Mouse (Mus musculus): ENCODE data around the gene Olfr1163. TPM values are rescaled to one million over a fixed set of nuclear protein-coding genes. Genes with fewer than 3 reads are reported as not detected.
"Not testable (repeated sequence)": the region's sequence is repeated elsewhere in the genome, so short reads cannot be mapped to it uniquely, and the experiment has no call there.

Olfr1163 gene
- not detected in 2 replicates for total RNA-seq (2014; rRNA removed; ENCODE audit: low replicate concordance)
- polyA plus RNA-seq (2015; fragmentation: Nextera tagmentation; extraction: Ambion mirVana), result not detected in 2 replicates

DNA sequence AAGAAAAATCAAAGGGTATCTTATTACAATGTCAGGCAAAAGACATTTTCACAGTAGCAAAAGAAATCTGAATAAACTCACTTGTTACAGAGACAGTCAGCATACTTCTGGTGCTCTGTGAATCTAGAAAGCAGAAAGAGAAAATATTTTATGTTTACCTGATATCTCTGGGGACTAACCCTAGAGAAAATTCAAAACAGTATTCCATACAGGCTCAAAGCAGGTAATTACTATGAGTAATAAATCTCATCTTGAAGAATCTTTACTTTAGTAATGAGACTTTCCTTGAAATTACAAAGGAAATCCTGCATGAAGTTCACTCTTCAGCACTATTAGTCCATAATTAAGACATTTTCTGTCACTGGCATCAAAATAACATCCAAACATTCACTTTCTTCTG lies at the start of gene Olfr1163:
TSS of gene Olfr1163 (minus strand) at position 101 of the 400 bp plus-strand sequence.
- DNase-seq (ENCODE audit: low spot score) (no peak), ATAC-seq (ENCODE audit: insufficient read depth, low read depth) (no peak)
- H3K9me3 ChIP-seq (replicated peaks; ENCODE audit: control insufficient read depth, low read length), result no peaks in the 10 kb centered on the region
- H3K4me2 ChIP-seq (ENCODE audit: low read depth, low read length), result no peak within 1 kb of the TSS
- H3K27me3 ChIP-seq (ENCODE audit: control insufficient read depth, insufficient read depth, low read length), result no peaks in the 10 kb centered on the region
- TF ChIP-seq CTCF (IDR thresholded peaks at IDR 0.05; ENCODE audit: low read depth), result no peak
- no peaks in the 10 kb centered on the region for H3K36me3 ChIP-seq (replicated peaks; ENCODE audit: control insufficient read depth, insufficient read depth, low read length)
- H3K4me3 ChIP-seq (ENCODE audit: low read depth, low read length), result no peak within 1 kb of the TSS
- no peaks in the 10 kb centered on the region for H3K4me1 ChIP-seq (ENCODE audit: control insufficient read depth, insufficient read depth)
- H3K27ac ChIP-seq (ENCODE audit: low read depth), result no peak within 1 kb of the TSS
- no peak within 1 kb of the TSS for H3K9ac ChIP-seq (replicated peaks; ENCODE audit: low read depth, low read length)

DNA sequence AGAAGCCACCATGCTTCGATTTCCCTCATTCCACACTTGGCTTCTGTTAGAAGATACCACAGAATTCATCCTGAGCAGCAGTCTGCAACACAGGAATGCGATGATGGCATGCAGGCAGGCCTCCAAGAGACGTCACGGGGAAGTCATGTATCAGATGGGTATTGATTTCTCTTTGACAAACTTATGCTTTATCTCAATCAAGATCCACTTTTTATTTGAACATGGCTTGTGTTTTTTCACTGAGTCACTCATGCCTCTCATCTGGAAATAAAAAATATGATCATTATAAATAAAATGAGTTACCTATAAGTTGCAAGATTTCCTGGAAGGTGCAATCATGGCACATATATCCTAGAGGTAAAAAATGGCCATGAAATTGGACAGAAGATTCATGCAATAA lies 22.2 kb upstream of the Olfr1163 start, which contains the start of gene Olfr1164:
TSS of gene Olfr1164 (minus strand) at position 101 of the 400 bp plus-strand sequence.
- H3K4me2 ChIP-seq (ENCODE audit: low read depth, low read length), result no peak within 1 kb of the TSS
- H3K27ac ChIP-seq (ENCODE audit: low read depth), result no peak within 1 kb of the TSS
- no peaks in the 10 kb centered on the region for H3K27me3 ChIP-seq (ENCODE audit: control insufficient read depth, insufficient read depth, low read length)
- no peaks in the 10 kb centered on the region for H3K9me3 ChIP-seq (replicated peaks; ENCODE audit: control insufficient read depth, low read length)
- ATAC-seq (ENCODE audit: insufficient read depth, low read depth), result no peak
- H3K36me3 ChIP-seq (replicated peaks; ENCODE audit: control insufficient read depth, insufficient read depth, low read length), result no peaks in the 10 kb centered on the region
- WGBS, result 56% methylated on average over 4 of the region's 4 CpGs
- TF ChIP-seq EP300 (IDR thresholded peaks at IDR 0.05; ENCODE audit: low read depth) (no peak), CTCF (IDR thresholded peaks at IDR 0.05; ENCODE audit: low read depth) (no peak)
- H3K9ac ChIP-seq (replicated peaks; ENCODE audit: low read depth, low read length), result no peak within 1 kb of the TSS
- no peak for DNase-seq (ENCODE audit: low spot score)
- H3K4me1 ChIP-seq (ENCODE audit: control insufficient read depth, insufficient read depth), result no peaks in the 10 kb centered on the region
- H3K4me3 ChIP-seq (ENCODE audit: low read depth, low read length), result no peak within 1 kb of the TSS

DNA sequence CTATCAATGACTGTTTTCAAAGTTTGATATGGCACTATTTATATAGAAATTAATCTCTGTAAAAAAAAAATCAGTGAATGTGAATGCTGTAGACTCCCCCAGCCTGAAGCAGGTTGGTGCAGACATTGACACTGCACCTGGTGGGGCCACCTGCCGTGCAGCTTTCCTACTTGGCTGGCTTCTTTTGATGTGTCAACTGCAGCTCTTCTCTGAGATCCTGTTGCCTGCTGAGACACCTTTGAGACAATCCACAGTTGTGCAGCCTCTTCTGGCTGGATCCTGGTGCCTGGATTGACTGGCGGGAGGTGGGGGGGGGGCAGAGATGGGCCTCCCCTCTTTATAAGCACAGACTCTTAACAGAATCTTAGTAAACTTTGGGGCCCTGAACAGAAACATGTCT lies 8.0 kb downstream of the Olfr1163 start:
- Histone ChIP-seq H3K4me2 (ENCODE audit: low read depth, low read length) (no peak overlapping the region), H3K4me3 (ENCODE audit: low read depth, low read length) (no peak overlapping the region), H3K9me3 (replicated peaks; ENCODE audit: control insufficient read depth, low read length) (peaks cover 3% of the 10 kb centered on the region), H3K36me3 (replicated peaks; ENCODE audit: control insufficient read depth, insufficient read depth, low read length) (no peaks in the 10 kb centered on the region), H3K4me1 (ENCODE audit: control insufficient read depth, insufficient read depth) (no peaks in the 10 kb centered on the region), H3K9ac (replicated peaks; ENCODE audit: low read depth, low read length) (no peak overlapping the region), H3K27ac (ENCODE audit: low read depth) (no peak overlapping the region), H3K27me3 (ENCODE audit: control insufficient read depth, insufficient read depth, low read length) (no peaks in the 10 kb centered on the region)
- ATAC-seq (ENCODE audit: insufficient read depth, low read depth) (no peak), DNase-seq (ENCODE audit: low spot score) (no peak)
- TF ChIP-seq CTCF (IDR thresholded peaks at IDR 0.05; ENCODE audit: low read depth) (no peak), EP300 (IDR thresholded peaks at IDR 0.05; ENCODE audit: low read depth) (no peak)
- 78% methylated on average over 2 of the region's 2 CpGs for WGBS

DNA sequence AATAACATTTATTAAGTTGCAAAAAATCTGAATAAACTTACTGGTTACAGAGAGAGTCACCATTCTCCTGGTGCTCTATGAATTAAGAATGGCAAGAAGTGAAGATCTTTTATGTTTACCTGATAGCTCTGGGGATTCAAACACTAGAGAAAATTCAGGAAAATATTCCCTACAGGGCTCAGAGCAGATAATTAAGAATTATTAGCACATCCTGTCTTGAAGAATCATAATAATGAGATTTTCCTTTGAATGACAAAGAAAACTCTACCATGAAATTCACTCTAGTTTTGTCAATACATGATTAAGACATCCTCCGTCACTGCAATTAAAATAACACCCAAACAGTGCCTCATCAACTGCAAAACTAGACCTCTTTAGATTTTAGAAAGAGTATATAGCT lies 20.6 kb downstream of the Olfr1163 start, which contains the start of gene Olfr1162:
TSS of gene Olfr1162 (minus strand) at position 101 of the 400 bp plus-strand sequence.
- 78% methylated on average over 1 of the region's 1 CpGs for WGBS
- Histone ChIP-seq H3K27ac (ENCODE audit: low read depth) (no peak within 1 kb of the TSS), H3K4me2 (ENCODE audit: low read depth, low read length) (no peak within 1 kb of the TSS), H3K4me1 (ENCODE audit: control insufficient read depth, insufficient read depth) (no peaks in the 10 kb centered on the region), H3K9ac (replicated peaks; ENCODE audit: low read depth, low read length) (no peak within 1 kb of the TSS), H3K4me3 (ENCODE audit: low read depth, low read length) (no peak within 1 kb of the TSS), H3K27me3 (ENCODE audit: control insufficient read depth, insufficient read depth, low read length) (no peaks in the 10 kb centered on the region), H3K36me3 (replicated peaks; ENCODE audit: control insufficient read depth, insufficient read depth, low read length) (no peaks in the 10 kb centered on the region), H3K9me3 (replicated peaks; ENCODE audit: control insufficient read depth, low read length) (no peaks in the 10 kb centered on the region)
- DNase-seq (ENCODE audit: low spot score) (no peak), ATAC-seq (ENCODE audit: insufficient read depth, low read depth) (no peak)
- TF ChIP-seq EP300 (IDR thresholded peaks at IDR 0.05; ENCODE audit: low read depth) (no peak), CTCF (IDR thresholded peaks at IDR 0.05; ENCODE audit: low read depth) (no peak)

DNA sequence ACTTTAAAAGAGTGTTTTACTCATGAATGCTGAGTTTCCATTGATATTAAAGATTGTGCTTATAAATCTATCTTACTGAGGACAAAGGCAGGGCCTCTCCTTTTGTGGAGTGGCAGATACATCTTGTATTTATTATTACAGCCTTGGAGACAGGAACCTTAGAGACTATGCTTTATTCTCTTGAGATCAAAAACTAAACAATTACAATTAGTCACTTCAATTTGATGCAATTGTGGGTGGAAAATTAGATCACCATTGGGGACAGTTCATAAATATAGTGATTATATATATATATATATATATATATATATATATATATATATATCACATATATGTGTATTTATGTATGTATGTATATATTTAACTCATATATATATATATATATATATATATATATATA lies 34.0 kb downstream of the Olfr1163 start, which contains the start of gene Olfr73:
TSS of gene Olfr73 (minus strand) at position 101 of the 400 bp plus-strand sequence.
- H3K9me3 ChIP-seq (replicated peaks; ENCODE audit: control insufficient read depth, low read length), result no peaks in the 10 kb centered on the region
- no peaks in the 10 kb centered on the region for H3K4me1 ChIP-seq (ENCODE audit: control insufficient read depth, insufficient read depth)
- no peak within 1 kb of the TSS for H3K4me3 ChIP-seq (ENCODE audit: low read depth, low read length)
- no peaks in the 10 kb centered on the region for H3K27me3 ChIP-seq (ENCODE audit: control insufficient read depth, insufficient read depth, low read length)
- DNase-seq (ENCODE audit: low spot score) (no peak), ATAC-seq (ENCODE audit: insufficient read depth, low read depth) (no peak)
- H3K36me3 ChIP-seq (replicated peaks; ENCODE audit: control insufficient read depth, insufficient read depth, low read length), result no peaks in the 10 kb centered on the region
- no peak within 1 kb of the TSS for H3K9ac ChIP-seq (replicated peaks; ENCODE audit: low read depth, low read length)
- TF ChIP-seq CTCF (IDR thresholded peaks at IDR 0.05; ENCODE audit: low read depth) (no peak), EP300 (IDR thresholded peaks at IDR 0.05; ENCODE audit: low read depth) (no peak)
- no peak within 1 kb of the TSS for H3K4me2 ChIP-seq (ENCODE audit: low read depth, low read length)
- H3K27ac ChIP-seq (ENCODE audit: low read depth), result no peak within 1 kb of the TSS

DNA sequence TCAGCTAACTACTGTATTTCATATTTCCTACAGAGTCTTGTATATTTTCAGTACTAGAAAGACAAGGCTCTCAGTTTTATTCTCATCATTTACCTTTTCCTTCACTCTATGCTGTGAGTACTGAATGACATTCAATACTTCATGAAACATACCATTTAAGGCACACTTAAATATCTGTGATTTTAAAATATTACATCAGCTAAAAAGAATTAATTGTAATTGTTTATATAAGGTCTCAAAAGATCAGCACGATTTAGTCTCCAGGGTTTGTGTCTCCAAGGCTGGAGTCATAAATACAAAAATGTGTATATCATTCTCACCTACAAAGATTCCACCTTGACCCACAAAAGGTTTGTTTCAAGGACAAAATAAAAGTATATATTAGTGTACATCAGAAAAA lies 49.2 kb downstream of the Olfr1163 start, which contains the start of gene Olfr1161:
TSS of gene Olfr1161 (plus strand) at position 301 of the 400 bp plus-strand sequence.
- not testable (repeated sequence) for H3K4me3 ChIP-seq (ENCODE audit: low read depth, low read length); DNase-seq (ENCODE audit: low spot score); H3K9ac ChIP-seq (replicated peaks; ENCODE audit: low read depth, low read length); ATAC-seq (ENCODE audit: insufficient read depth, low read depth); H3K27me3 ChIP-seq (ENCODE audit: control insufficient read depth, insufficient read depth, low read length); H3K9me3 ChIP-seq (replicated peaks; ENCODE audit: control insufficient read depth, low read length); H3K27ac ChIP-seq (ENCODE audit: low read depth); H3K4me1 ChIP-seq (ENCODE audit: control insufficient read depth, insufficient read depth); H3K36me3 ChIP-seq (replicated peaks; ENCODE audit: control insufficient read depth, insufficient read depth, low read length); H3K4me2 ChIP-seq (ENCODE audit: low read depth, low read length)
- WGBS, result 67% methylated on average over 1 of the region's 1 CpGs

Other genes with a start within 250 kb of the Olfr1163 start
- gene Olfr1148, start 241.3 kb downstream of the Olfr1163 start, total RNA-seq (2014; rRNA removed; ENCODE audit: low replicate concordance), result not detected in 2 replicates
- not detected in 2 replicates for gene Olfr1148, start 241.3 kb downstream of the Olfr1163 start, polyA plus RNA-seq (2015; fragmentation: Nextera tagmentation; extraction: Ambion mirVana)
- gene Olfr1150-ps1, start 227.8 kb downstream of the Olfr1163 start, total RNA-seq (2014; rRNA removed; ENCODE audit: low replicate concordance), result not detected in 2 replicates
- not detected in 2 replicates for gene Olfr1150-ps1, start 227.8 kb downstream of the Olfr1163 start, polyA plus RNA-seq (2015; fragmentation: Nextera tagmentation; extraction: Ambion mirVana)
- gene Olfr1151, start 216.0 kb downstream of the Olfr1163 start, total RNA-seq (2014; rRNA removed; ENCODE audit: low replicate concordance), result not detected in 2 replicates
- not detected in 2 replicates for gene Olfr1151, start 216.0 kb downstream of the Olfr1163 start, polyA plus RNA-seq (2015; fragmentation: Nextera tagmentation; extraction: Ambion mirVana)
- gene Olfr1152, start 205.3 kb downstream of the Olfr1163 start, total RNA-seq (2014; rRNA removed; ENCODE audit: low replicate concordance), result not detected in 2 replicates
- gene Olfr1152, start 205.3 kb downstream of the Olfr1163 start, polyA plus RNA-seq (2015; fragmentation: Nextera tagmentation; extraction: Ambion mirVana), result not detected in 2 replicates
- gene Olfr1153, start 176.9 kb downstream of the Olfr1163 start, total RNA-seq (2014; rRNA removed; ENCODE audit: low replicate concordance), result not detected in 2 replicates
- gene Olfr1153, start 176.9 kb downstream of the Olfr1163 start, polyA plus RNA-seq (2015; fragmentation: Nextera tagmentation; extraction: Ambion mirVana), result not detected in 2 replicates
- gene Olfr1154, start 166.7 kb downstream of the Olfr1163 start, total RNA-seq (2014; rRNA removed; ENCODE audit: low replicate concordance), result not detected in 2 replicates
- gene Olfr1154, start 166.7 kb downstream of the Olfr1163 start, polyA plus RNA-seq (2015; fragmentation: Nextera tagmentation; extraction: Ambion mirVana), result not detected in 2 replicates
- gene Olfr1155, start 126.7 kb downstream of the Olfr1163 start, total RNA-seq (2014; rRNA removed; ENCODE audit: low replicate concordance), result not detected in 2 replicates
- not detected in 2 replicates for gene Olfr1155, start 126.7 kb downstream of the Olfr1163 start, polyA plus RNA-seq (2015; fragmentation: Nextera tagmentation; extraction: Ambion mirVana)
- gene Olfr1156, start 118.7 kb downstream of the Olfr1163 start, total RNA-seq (2014; rRNA removed; ENCODE audit: low replicate concordance), result not detected in 2 replicates
- not detected in 2 replicates for gene Olfr1156, start 118.7 kb downstream of the Olfr1163 start, polyA plus RNA-seq (2015; fragmentation: Nextera tagmentation; extraction: Ambion mirVana)
- not detected in 2 replicates for gene Olfr1157, start 103.5 kb downstream of the Olfr1163 start, total RNA-seq (2014; rRNA removed; ENCODE audit: low replicate concordance)
- not detected in 2 replicates for gene Olfr1157, start 103.5 kb downstream of the Olfr1163 start, polyA plus RNA-seq (2015; fragmentation: Nextera tagmentation; extraction: Ambion mirVana)
- not detected in 2 replicates for gene Olfr74, start 97.2 kb downstream of the Olfr1163 start, total RNA-seq (2014; rRNA removed; ENCODE audit: low replicate concordance)
- gene Olfr74, start 97.2 kb downstream of the Olfr1163 start, polyA plus RNA-seq (2015; fragmentation: Nextera tagmentation; extraction: Ambion mirVana), result not detected in 2 replicates
- not detected in 2 replicates for gene Olfr1158, start 81.7 kb downstream of the Olfr1163 start, total RNA-seq (2014; rRNA removed; ENCODE audit: low replicate concordance)
- not detected in 2 replicates for gene Olfr1158, start 81.7 kb downstream of the Olfr1163 start, polyA plus RNA-seq (2015; fragmentation: Nextera tagmentation; extraction: Ambion mirVana)
- not detected in 2 replicates for gene Olfr1160, start 63.6 kb downstream of the Olfr1163 start, total RNA-seq (2014; rRNA removed; ENCODE audit: low replicate concordance)
- gene Olfr1160, start 63.6 kb downstream of the Olfr1163 start, polyA plus RNA-seq (2015; fragmentation: Nextera tagmentation; extraction: Ambion mirVana), result not detected in 2 replicates
- not detected in 2 replicates for gene Olfr1161, start 49.1 kb downstream of the Olfr1163 start, total RNA-seq (2014; rRNA removed; ENCODE audit: low replicate concordance)
- gene Olfr1161, start 49.1 kb downstream of the Olfr1163 start, polyA plus RNA-seq (2015; fragmentation: Nextera tagmentation; extraction: Ambion mirVana), result not detected in 2 replicates
- not detected in 2 replicates for gene Olfr73, start 34.1 kb downstream of the Olfr1163 start, total RNA-seq (2014; rRNA removed; ENCODE audit: low replicate concordance)
- gene Olfr73, start 34.1 kb downstream of the Olfr1163 start, polyA plus RNA-seq (2015; fragmentation: Nextera tagmentation; extraction: Ambion mirVana), result not detected in 2 replicates
- gene Olfr1162, start 20.7 kb downstream of the Olfr1163 start, total RNA-seq (2014; rRNA removed; ENCODE audit: low replicate concordance), result not detected in 2 replicates
- not detected in 2 replicates for gene Olfr1162, start 20.7 kb downstream of the Olfr1163 start, polyA plus RNA-seq (2015; fragmentation: Nextera tagmentation; extraction: Ambion mirVana)
- gene Olfr1164, start 22.1 kb upstream of the Olfr1163 start, total RNA-seq (2014; rRNA removed; ENCODE audit: low replicate concordance), result not detected in 2 replicates
- gene Olfr1164, start 22.1 kb upstream of the Olfr1163 start, polyA plus RNA-seq (2015; fragmentation: Nextera tagmentation; extraction: Ambion mirVana), result not detected in 2 replicates
- gene Olfr1166, start 56.4 kb upstream of the Olfr1163 start, total RNA-seq (2014; rRNA removed; ENCODE audit: low replicate concordance), result not detected in 2 replicates
- gene Olfr1166, start 56.4 kb upstream of the Olfr1163 start, polyA plus RNA-seq (2015; fragmentation: Nextera tagmentation; extraction: Ambion mirVana), result not detected in 2 replicates
- not detected in 2 replicates for gene Olfr1167, start 83.4 kb upstream of the Olfr1163 start, total RNA-seq (2014; rRNA removed; ENCODE audit: low replicate concordance)
- gene Olfr1167, start 83.4 kb upstream of the Olfr1163 start, polyA plus RNA-seq (2015; fragmentation: Nextera tagmentation; extraction: Ambion mirVana), result not detected in 2 replicates
- gene Olfr1168, start 110.0 kb upstream of the Olfr1163 start, total RNA-seq (2014; rRNA removed; ENCODE audit: low replicate concordance), result not detected in 2 replicates
- gene Olfr1168, start 110.0 kb upstream of the Olfr1163 start, polyA plus RNA-seq (2015; fragmentation: Nextera tagmentation; extraction: Ambion mirVana), result not detected in 2 replicates
- not detected in 2 replicates for gene Olfr1170, start 156.5 kb upstream of the Olfr1163 start, total RNA-seq (2014; rRNA removed; ENCODE audit: low replicate concordance)
- not detected in 2 replicates for gene Olfr1170, start 156.5 kb upstream of the Olfr1163 start, polyA plus RNA-seq (2015; fragmentation: Nextera tagmentation; extraction: Ambion mirVana)
- not detected in 2 replicates for gene Olfr1173, start 208.0 kb upstream of the Olfr1163 start, total RNA-seq (2014; rRNA removed; ENCODE audit: low replicate concordance)
- not detected in 2 replicates for gene Olfr1173, start 208.0 kb upstream of the Olfr1163 start, polyA plus RNA-seq (2015; fragmentation: Nextera tagmentation; extraction: Ambion mirVana)
- gene Olfr1174-ps, start 243.3 kb upstream of the Olfr1163 start, total RNA-seq (2014; rRNA removed; ENCODE audit: low replicate concordance), result not detected in 2 replicates
- gene Olfr1174-ps, start 243.3 kb upstream of the Olfr1163 start, polyA plus RNA-seq (2015; fragmentation: Nextera tagmentation; extraction: Ambion mirVana), result not detected in 2 replicates

Data from heart, postnatal 0 days (tissue).